Comparison of ENCODE assay signal across 16 mouse cellular contexts in the genomic region with DNA sequence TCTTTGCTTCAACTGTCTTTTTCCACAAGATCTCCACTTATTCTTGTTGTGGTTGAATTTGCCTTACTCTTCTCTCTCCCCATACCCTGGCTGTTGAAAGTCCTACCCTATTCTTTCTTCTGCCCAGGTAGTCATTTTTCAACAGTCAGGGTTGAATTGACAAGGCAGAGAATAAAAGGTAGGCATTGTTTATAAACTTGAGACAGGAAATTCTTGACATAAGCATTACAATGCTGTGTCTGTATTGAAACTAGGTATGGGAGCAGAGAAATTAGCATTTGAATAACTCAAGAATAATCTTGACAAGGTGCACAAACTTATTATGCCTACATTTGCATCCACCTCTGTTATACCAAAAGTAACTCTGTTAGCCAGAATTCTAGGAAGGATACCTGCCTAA.
"Had no signal": no experiment of that assay in that cellular context is flagged by ENCODE, and none has a peak within 500 bp of the region (broad histone marks: within the 10 kb centered on the region; RNA-seq: fewer than 3 reads in every experiment).

No protein-coding gene starts in this region.

- H3K4me1 ChIP-seq: neural tube, embryonic 13.5 days; neural tube, embryonic 15.5 days; stomach, embryonic 15.5 days had no signal

- H3K4me3 ChIP-seq: neural tube, embryonic 13.5 days; neural tube, embryonic 15.5 days; stomach, embryonic 15.5 days had no signal

- H3K36me3 ChIP-seq: neural tube, embryonic 13.5 days; neural tube, embryonic 15.5 days; stomach, embryonic 15.5 days had no signal

- H3K9me3 ChIP-seq: neural tube, embryonic 13.5 days; neural tube, embryonic 15.5 days; stomach, embryonic 15.5 days had no signal

- H3K9ac ChIP-seq: neural tube, embryonic 13.5 days; neural tube, embryonic 15.5 days; stomach, embryonic 15.5 days had no signal

- DNase-seq: retina, postnatal 1 day; right cerebral cortex, adult 18-20 months; right cerebral cortex, postnatal 14 days; right cerebral cortex, postnatal 25 days; right cerebral cortex, postnatal 4 days; spleen, adult 18-20 months; thymus, adult 18-20 months; thymus, adult 2 months; thymus, postnatal 14 days; thymus, postnatal 25 days; thymus, postnatal 36 days; thymus, postnatal 4 days had no signal

- H3K27ac ChIP-seq: neural tube, embryonic 13.5 days; neural tube, embryonic 15.5 days; stomach, embryonic 15.5 days; stomach, postnatal 0 days had no signal

- H3K27me3 ChIP-seq: neural tube, embryonic 13.5 days; neural tube, embryonic 15.5 days; stomach, embryonic 15.5 days had no signal
